Mouse (Mus musculus) layer of hippocampus, adult 2 months (tissue): ENCODE measurements around the gene Marveld2. TPM values are rescaled to one million over a fixed set of nuclear protein-coding genes. Genes with fewer than 3 reads are reported as not detected.

Source experiments
- DNase-seq, 2 experiments: peaks; one replicate each; pipeline ENCODE4 v3.0.0; 2022; ENCODE audit warnings: low spot score in 2 of 2
- H3K27ac ChIP-seq: fragments of 200-600 bp; 2 replicates; pipeline ENCODE4 v1.8.1; 2022
- H3K4me3 ChIP-seq: fragments of 200-600 bp; 2 replicates; pipeline ENCODE4 v1.8.1; 2022; ENCODE audit warnings: mild to moderate bottlenecking
- CTCF ChIP-seq: fragments of 200-600 bp; conservative IDR thresholded peaks from 2 replicates; pipeline ENCODE4 v1.8.1; 2022; ENCODE audit warnings: antibody characterized with exemption, mild to moderate bottlenecking, moderate library complexity
- total RNA-seq, 2 experiments: library from RNA; stranded (reverse); gene quantifications; 2 replicates each; pipeline ENCODE4 v1.2.3; 2021

The Marveld2 gene
- total RNA-seq, 2 experiments from 2014 or later, result 1.3 to 1.6 TPM

DNA sequence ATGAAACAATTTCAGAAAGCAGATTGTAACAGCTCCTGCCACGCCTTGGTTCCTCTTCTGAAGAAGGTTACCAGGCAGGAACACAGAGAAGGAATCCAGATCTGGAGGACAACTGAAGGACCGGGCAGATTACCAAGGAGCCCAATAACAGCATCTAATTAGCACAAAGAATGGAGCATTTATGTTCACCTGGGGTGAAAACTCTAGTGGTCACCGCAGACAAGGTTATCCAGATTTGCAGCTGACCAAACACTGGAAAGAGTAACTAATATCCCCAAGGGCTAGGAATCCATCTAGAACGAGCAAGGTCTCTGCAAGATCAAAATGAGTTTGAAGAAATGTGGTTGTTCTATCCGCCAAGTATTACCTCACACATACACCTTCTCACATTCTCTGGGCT is 69.5 kb downstream of the Marveld2 start:
- no peak for TF ChIP-seq CTCF
- Histone ChIP-seq H3K4me3 (no peak overlapping the region), H3K27ac (peak overlapping the region; percentile 29; the same call in 1 of the 2 replicates)
- DNase-seq, result no peak

Other genes with a start within 250 kb of the Marveld2 start
- under 1 TPM; 0.18 to 0.49 TPM for gene Naip1, start 164.1 kb downstream of the Marveld2 start, total RNA-seq
- gene Gtf2h2, start 124.4 kb downstream of the Marveld2 start, total RNA-seq, result 10 to 100 TPM; 46.6 to 55.1 TPM
- gene Ocln, start 64.3 kb downstream of the Marveld2 start, total RNA-seq, result 10 to 100 TPM; 10.6 to 13.0 TPM
- gene Ak6, start 34.0 kb upstream of the Marveld2 start, total RNA-seq, result 10 to 100 TPM; 90.7 to 91.6 TPM
- gene Rad17, start 34.1 kb upstream of the Marveld2 start, total RNA-seq, result 10 to 100 TPM; 13.5 to 15.6 TPM
- gene Taf9, start 34.6 kb upstream of the Marveld2 start, total RNA-seq, result 10 to 100 TPM; 14.4 to 20.7 TPM
- under 1 TPM; 0.20 to 0.23 TPM for gene Ccdc125, start 52.7 kb upstream of the Marveld2 start, total RNA-seq
- 10 to 100 TPM; 40.2 to 40.4 TPM for gene Cdk7, start 114.0 kb upstream of the Marveld2 start, total RNA-seq
- 10 to 100 TPM; 51.1 to 56.0 TPM for gene Mrps36, start 127.7 kb upstream of the Marveld2 start, total RNA-seq
- under 1 TPM in 1 of 2 experiments, not detected in 1; 0.38 TPM for gene Cenph, start 158.9 kb upstream of the Marveld2 start, total RNA-seq
- gene Ccnb1, start 169.6 kb upstream of the Marveld2 start, total RNA-seq, result under 1 TPM; 0.29 to 0.90 TPM
- gene Slc30a5, start 216.5 kb upstream of the Marveld2 start, total RNA-seq, result 10 to 100 TPM; 34.8 to 37.4 TPM